Mouse (Mus musculus): ENCODE results near the gene Bfar.

DNA sequence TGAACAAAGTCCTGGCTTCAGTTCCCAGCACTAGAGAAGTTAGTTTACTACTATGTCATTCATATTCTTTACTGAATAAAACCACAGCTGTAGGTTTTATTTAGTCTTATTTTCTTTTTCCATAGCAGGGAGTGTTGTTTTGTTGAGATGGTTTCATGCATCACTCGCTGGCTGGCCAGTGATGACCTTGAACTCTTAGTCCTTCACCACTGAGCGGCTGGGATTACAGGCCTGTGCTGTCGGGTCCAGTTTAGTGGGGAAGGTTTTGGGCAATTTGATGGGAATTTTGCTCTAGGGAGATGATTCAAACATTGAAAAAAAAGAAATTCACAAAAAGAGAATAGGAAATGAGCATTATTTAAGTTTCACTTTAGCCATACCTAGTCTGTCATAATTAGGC is 2.9 kb downstream of the Bfar start:
- no peak for TF ChIP-seq CTCF (IDR thresholded peaks at IDR 0.05; ENCODE audit: control insufficient read depth, insufficient read depth, insufficient read length)
- TF ChIP-seq USF1 (IDR thresholded peaks at IDR 0.05; ENCODE audit: low read depth), result no peak
- no peak for TF ChIP-seq MYOD1 (IDR thresholded peaks at IDR 0.05; ENCODE audit: control insufficient read depth, insufficient read length, low read depth)
- TF ChIP-seq CEBPB (IDR thresholded peaks at IDR 0.05; ENCODE audit: low read depth), result no peak
- no peak for TF ChIP-seq MAX (IDR thresholded peaks at IDR 0.05)

Data from C2C12 (cell line).